Mouse (Mus musculus) olfactory bulb, adult 2 months (tissue): ENCODE results near the gene Erc1.

Experiments used
- CTCF ChIP-seq: fragments of 200-500 bp; IDR thresholded peaks from 2 replicates; pipeline ENCODE4 v1.5.1; 2012; ENCODE audit warnings: low read depth, mild to moderate bottlenecking, low read length, moderate library complexity; ENCODE audit not compliant: insufficient read depth
- POLR2A ChIP-seq: fragments of 200-500 bp; IDR thresholded peaks from 2 replicates; pipeline ENCODE4 v1.6.1; 2012; ENCODE audit warnings: mild to moderate bottlenecking, low read depth, low read length, moderate library complexity; ENCODE audit not compliant: insufficient read depth

GRCm38 (mm10) chr6:119822216-119822615, 25.8 kb downstream of the Erc1 start:
- TF ChIP-seq CTCF (no peak), POLR2A (no peak)
